ENCODE assay signal across 9 mouse cellular contexts in the genomic region with DNA sequence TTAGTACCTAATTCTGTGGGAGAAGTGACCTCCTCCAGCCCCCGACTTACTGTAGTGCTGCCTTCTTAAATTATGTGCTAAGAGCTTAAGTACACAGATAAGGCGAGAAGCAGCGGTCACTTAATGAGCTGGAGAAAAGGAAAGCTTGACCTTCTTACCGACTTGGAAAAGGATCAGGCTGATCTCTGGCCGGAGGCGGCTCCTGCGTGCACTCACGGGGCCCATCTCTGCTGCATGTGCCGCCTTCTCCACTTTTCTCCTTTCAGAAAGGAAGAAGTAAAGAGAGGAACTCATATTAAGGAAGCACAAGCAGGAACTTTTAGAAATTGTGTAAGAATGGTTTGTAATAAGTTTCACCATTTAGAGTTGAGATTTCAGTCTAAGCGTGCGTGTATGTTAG. TPM values are rescaled to one million over a fixed set of nuclear protein-coding genes. Genes with fewer than 3 reads are reported as not detected.
DNase-seq lines count a peak whose midpoint lies in the region; ATAC-seq and TF ChIP-seq lines count a peak whose summit lies in the region.
"Had no signal": no experiment of that assay in that cellular context is flagged by ENCODE, and none has a peak within 500 bp of the region (broad histone marks: within the 10 kb centered on the region; RNA-seq: fewer than 3 reads in every experiment).

A gene (minus strand): TSS at position 292 of the 400 bp plus-strand sequence.

- H3K4me3 ChIP-seq in bone marrow macrophage, adult 2 months (ENCODE audit: insufficient read depth, low read length), result peak within 1 kb of the TSS; percentile 75
- H3K4me3 ChIP-seq in kidney, embryonic 16.5 days (ENCODE audit: low read length), result no peak within 1 kb of the TSS
- H3K4me3 ChIP-seq in embryonic facial prominence, embryonic 10.5 days, result no peak within 1 kb of the TSS
- no peak within 1 kb of the TSS for H3K4me3 ChIP-seq in forebrain, embryonic 13.5 days
- H3K4me3 ChIP-seq: myocyte had no signal

- H3K27ac ChIP-seq in bone marrow macrophage, adult 2 months (ENCODE audit: insufficient read depth, low read depth, low read length), result peak within 1 kb of the TSS; percentile 98
- H3K27ac ChIP-seq in kidney, embryonic 16.5 days (ENCODE audit: low read length), result peak within 1 kb of the TSS; percentile 67
- no peak within 1 kb of the TSS for H3K27ac ChIP-seq in embryonic facial prominence, embryonic 10.5 days (replicated peaks)
- no peak within 1 kb of the TSS for H3K27ac ChIP-seq in forebrain, embryonic 13.5 days

- no peak for ATAC-seq in kidney, embryonic 16.5 days (ENCODE audit: low FRiP score, low TSS enrichment)
- ATAC-seq in forebrain, embryonic 13.5 days, result no peak
- ATAC-seq: hindbrain, embryonic 16.5 days had no signal

- TF ChIP-seq POLR2A in bone marrow macrophage, adult 2 months (IDR thresholded peaks at IDR 0.05; ENCODE audit: borderline replicate concordance, low read depth, low read length), result peak; percentile 72; the same call in 1 of the 2 replicates

- H3K27me3 ChIP-seq in kidney, embryonic 16.5 days (ENCODE audit: insufficient read depth, low read length), result no peaks in the 10 kb centered on the region
- H3K27me3 ChIP-seq in embryonic facial prominence, embryonic 10.5 days (replicated peaks; ENCODE audit: low read depth, poor library complexity, severe bottlenecking), result no peaks in the 10 kb centered on the region
- no peaks in the 10 kb centered on the region for H3K27me3 ChIP-seq in forebrain, embryonic 13.5 days

- H3K9ac ChIP-seq in kidney, embryonic 16.5 days (replicated peaks; ENCODE audit: low read length), result peak within 1 kb of the TSS; percentile 22; the same call in 1 of the 2 replicates
- no peak within 1 kb of the TSS for H3K9ac ChIP-seq in forebrain, embryonic 13.5 days

- no peak within 1 kb of the TSS for H3K4me2 ChIP-seq in kidney, embryonic 16.5 days (replicated peaks; ENCODE audit: low read depth, low read length)
- no peak within 1 kb of the TSS for H3K4me2 ChIP-seq in forebrain, embryonic 13.5 days

- no peaks in the 10 kb centered on the region for H3K9me3 ChIP-seq in kidney, embryonic 16.5 days (ENCODE audit: low read length)
- H3K9me3 ChIP-seq in embryonic facial prominence, embryonic 10.5 days, result no peaks in the 10 kb centered on the region
- no peaks in the 10 kb centered on the region for H3K9me3 ChIP-seq in forebrain, embryonic 13.5 days (replicated peaks)

- TF ChIP-seq CTCF in bone marrow macrophage, adult 2 months (IDR thresholded peaks at IDR 0.05; ENCODE audit: low read depth, low read length), result no peak

- H3K36me3 ChIP-seq in kidney, embryonic 16.5 days (ENCODE audit: insufficient read depth, low read length), result peaks cover 32% of the 10 kb centered on the region
- peaks cover 90% of the 10 kb centered on the region for H3K36me3 ChIP-seq in embryonic facial prominence, embryonic 10.5 days (replicated peaks)
- H3K36me3 ChIP-seq in forebrain, embryonic 13.5 days (ENCODE audit: poor library complexity, severe bottlenecking), result peaks cover 52% of the 10 kb centered on the region

- peak; percentile 45 for DNase-seq in heart, adult 8-10 months (ENCODE audit: low spot score)
- peak; percentile 66 for DNase-seq in lung, postnatal 36 days
- DNase-seq in cerebellum, adult 9-11 months, result no peak
- no peak for DNase-seq in embryonic facial prominence, embryonic 10.5 days (ENCODE audit: low spot score)

- 26% methylated on average over 11 of the region's 11 CpGs for WGBS in kidney, embryonic 16.5 days
- 82% methylated on average over 11 of the region's 11 CpGs for WGBS in embryonic facial prominence, embryonic 10.5 days
- 82% methylated on average over 11 of the region's 11 CpGs for WGBS in forebrain, embryonic 13.5 days

- peaks cover 44% of the 10 kb centered on the region for H3K4me1 ChIP-seq in bone marrow macrophage, adult 2 months (ENCODE audit: control insufficient read depth, insufficient read depth, low read length)
- peaks cover 12% of the 10 kb centered on the region for H3K4me1 ChIP-seq in kidney, embryonic 16.5 days (ENCODE audit: insufficient read depth, low read length)
- H3K4me1 ChIP-seq in embryonic facial prominence, embryonic 10.5 days, result no peaks in the 10 kb centered on the region
- no peaks in the 10 kb centered on the region for H3K4me1 ChIP-seq in forebrain, embryonic 13.5 days

RNA-seq across cellular contexts. Expression of the gene that starts here (rescaled TPM):
- 188 and 191 TPM in 2 replicates for polyA plus RNA-seq in bone marrow macrophage, adult 2 months (2012; ENCODE audit: insufficient read depth, insufficient read length, missing spikeins)
- 1 to 10 TPM in 2 of 4 experiments, under 1 TPM in 2; 0.72 to 1.5 (median 1.2) TPM for total RNA-seq in heart, adult 8-10 months (2022)
- 1.3 and 2.1 TPM in 2 replicates for polyA plus RNA-seq in kidney, embryonic 16.5 days (2015; fragmentation: Nextera tagmentation; extraction: Ambion mirVana)
- 0.67 and 1.2 TPM in 2 replicates for polyA plus RNA-seq in embryonic facial prominence, embryonic 10.5 days (2016; fragmentation: Nextera tagmentation; extraction: Ambion mirVana)
- polyA plus RNA-seq in forebrain, embryonic 13.5 days (2015; fragmentation: Nextera tagmentation; extraction: Ambion mirVana), result 0.63 and 0.96 TPM in 2 replicates

Comparison
In these comparisons a context has a peak if more than half of its experiments do, and no peak if none do; other contexts are left out.
1. RNA of the gene that starts here (polyA plus RNA-seq): 188 to 191 TPM in bone marrow macrophage, adult 2 months; 1.3 to 2.1 TPM in kidney, embryonic 16.5 days, 0.67 to 1.2 TPM in embryonic facial prominence, embryonic 10.5 days and 0.63 to 0.96 TPM in forebrain, embryonic 13.5 days; every median in the first group is over 10 times any median in the second.
2. H3K27ac ChIP-seq: peak in bone marrow macrophage, adult 2 months (single experiment) and kidney, embryonic 16.5 days (single experiment); none in embryonic facial prominence, embryonic 10.5 days (single experiment) and forebrain, embryonic 13.5 days (single experiment).
3. DNase-seq: peak in heart, adult 8-10 months (single experiment) and lung, postnatal 36 days (single experiment); none in cerebellum, adult 9-11 months (single experiment) and embryonic facial prominence, embryonic 10.5 days (single experiment).